Mouse (Mus musculus) adrenal gland, adult 18-20 months (tissue): ENCODE results near the gene Zfp637. TPM values are rescaled to one million over a fixed set of nuclear protein-coding genes. Genes with fewer than 3 reads are reported as not detected.
A peak's percentile ranks its signal among the peaks of the same experiment; 100 is the strongest.
"Not testable (repeated sequence)": the region's sequence is repeated elsewhere in the genome, so short reads cannot be mapped to it uniquely, and the experiment has no call there.

Source experiments
- DNase-seq, 2 experiments: peaks; one replicate each; pipeline ENCODE4 v3.0.0; 2021 to 2022; ENCODE audit warnings: low spot score in 2 of 2
- long read RNA-seq, 2 experiments: library from polyadenylated mRNA; stranded (forward); transcript quantifications; one replicate each; pipeline ENCODE4 v2.0.0; 2021
- total RNA-seq, 2 experiments: library from RNA; stranded (reverse); gene quantifications; 1 replicate in 1 of 2; 2 replicates in 1 of 2; pipeline ENCODE4 v1.2.3; 2021

Gene Zfp637
- total RNA-seq: 10 to 100 TPM; 29.2 to 29.5 TPM
- long read RNA-seq, experiment 1, transcript Zfp637-210 (3 exons, 1,098 nt): major isoform, 7 of 11 reads
- long read RNA-seq, experiment 1, partial matches to known transcripts: 0 of 11 reads
- long read RNA-seq, experiment 1, other reads (novel, unspliced or antisense): 2 of 11 reads
- long read RNA-seq, experiment 2, transcript Zfp637-210 (3 exons, 1,098 nt): major isoform, 26 of 40 reads
- long read RNA-seq, experiment 2, partial matches to known transcripts: 0 of 40 reads
- long read RNA-seq, experiment 2, other reads (novel, unspliced or antisense): 5 of 40 reads

- DNase-seq: peak; percentile 88 to 91
These were observed at the start of gene Zfp637 for GRCm38 (mm10) chr6:117840686-117841510. Gene Zfp637, plus strand, starts transcription at chr6:117841180.

GRCm38 (mm10) chr6:117795251-117795650, 45.7 kb upstream of the Zfp637 start:
- DNase-seq: no peak

DNA sequence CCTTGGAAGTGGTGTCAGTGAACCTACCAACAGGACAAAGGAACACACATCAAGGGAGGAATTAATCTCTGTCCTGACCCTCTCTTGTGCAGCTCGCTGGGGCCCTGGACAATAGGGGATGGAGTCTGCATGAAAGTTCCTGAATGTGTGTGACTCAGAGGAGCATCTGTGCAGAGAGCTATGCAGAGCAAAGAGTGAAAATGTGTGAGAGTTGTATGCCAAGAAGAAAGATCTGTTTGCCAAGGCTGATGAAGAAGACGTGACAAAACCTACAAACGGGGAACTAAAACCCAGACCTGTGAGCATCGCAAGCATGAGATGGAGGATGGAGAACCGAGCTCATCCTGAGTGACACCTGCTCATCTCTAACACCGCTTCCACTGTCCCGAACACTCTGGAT, 40.2 kb upstream of the Zfp637 start:
- no peak for DNase-seq

GRCm38 (mm10) chr6:117801801-117802200, 39.2 kb upstream of the Zfp637 start:
- DNase-seq: no peak

- DNase-seq: no peak
These were observed 33.2 kb upstream of the Zfp637 start for GRCm38 (mm10) chr6:117807756-117808155.

DNA sequence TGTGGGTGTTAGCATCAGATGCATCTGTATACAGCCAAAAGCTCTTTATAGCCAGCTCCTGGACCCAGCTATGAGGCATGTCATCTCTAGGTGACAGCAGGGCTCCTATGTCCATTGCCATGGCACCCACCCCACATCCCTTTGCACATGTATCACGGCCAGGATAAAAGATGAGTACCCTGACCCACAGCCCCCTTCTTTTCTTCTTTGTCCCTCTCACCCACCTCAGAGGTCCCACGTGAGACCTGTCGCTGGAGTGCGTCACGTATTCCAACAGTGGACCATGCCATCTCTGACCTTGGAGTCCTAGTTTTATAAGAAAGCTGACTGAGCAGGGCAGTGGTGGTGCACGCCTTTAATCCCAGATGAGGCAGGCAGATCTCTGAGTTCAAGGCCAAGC, 31.2 kb upstream of the Zfp637 start:
- DNase-seq: no peak

GRCm38 (mm10) chr6:117810717-117811116, 30.3 kb upstream of the Zfp637 start:
- DNase-seq: no peak

DNA sequence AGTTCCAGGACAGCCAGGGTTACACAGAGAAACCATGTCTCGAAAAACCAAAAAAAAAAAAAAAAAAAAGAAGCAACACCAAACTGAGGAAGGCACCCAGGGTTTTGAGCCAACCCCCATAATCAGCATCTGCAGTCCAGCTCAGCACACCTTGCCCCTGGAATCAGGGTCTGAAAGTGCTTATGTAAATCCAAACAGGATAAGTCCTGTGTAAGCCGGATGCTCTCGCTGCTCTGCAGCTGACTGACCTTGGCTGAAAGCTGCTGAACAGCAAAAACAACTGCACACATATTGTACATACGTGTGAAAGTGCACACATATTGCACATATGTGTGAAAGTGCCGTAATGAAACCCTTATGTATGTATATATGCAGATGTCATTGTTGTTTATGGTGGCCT, 29.7 kb upstream of the Zfp637 start:
- no peak for DNase-seq

DNA sequence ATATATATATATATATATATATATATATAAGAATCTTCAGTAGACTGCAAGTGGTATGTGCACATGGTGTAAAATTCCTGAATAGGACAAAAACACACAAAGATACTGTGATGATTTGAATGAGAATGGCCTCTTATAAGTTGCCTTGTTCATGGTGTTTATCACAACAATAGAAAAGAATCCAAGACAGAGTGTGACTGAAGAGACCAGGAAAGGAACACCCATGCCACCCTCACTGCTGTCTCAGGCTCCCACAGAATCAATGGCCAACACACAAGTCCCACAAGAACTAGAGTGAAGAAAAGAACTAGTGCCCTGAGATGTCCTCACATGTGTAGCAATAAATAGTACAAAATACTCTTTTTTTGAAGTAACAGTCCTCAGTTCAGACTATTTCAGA, 26.3 kb upstream of the Zfp637 start:
- DNase-seq: no peak

DNA sequence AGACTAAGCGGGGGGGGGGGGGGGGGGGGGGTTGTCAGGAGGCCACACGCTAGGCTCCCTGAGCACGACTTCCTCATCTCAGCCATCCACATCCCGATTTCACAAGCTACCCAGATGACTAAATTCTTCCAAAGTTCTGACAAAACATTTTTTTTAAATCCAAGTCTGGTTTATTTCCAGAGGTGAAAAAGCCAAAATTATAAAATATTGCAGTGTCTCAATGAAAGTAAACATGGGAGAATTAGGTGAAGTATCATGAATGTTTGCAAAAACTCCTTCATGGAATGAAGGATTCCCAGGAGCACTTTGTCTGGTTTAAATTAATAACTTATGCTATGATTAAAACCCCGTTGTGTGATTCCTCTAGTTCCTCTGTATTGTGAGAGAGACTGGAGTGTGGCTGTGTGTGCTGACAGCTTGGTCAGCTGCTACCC, 23.9 kb upstream of the Zfp637 start:
- no peak for DNase-seq

DNA sequence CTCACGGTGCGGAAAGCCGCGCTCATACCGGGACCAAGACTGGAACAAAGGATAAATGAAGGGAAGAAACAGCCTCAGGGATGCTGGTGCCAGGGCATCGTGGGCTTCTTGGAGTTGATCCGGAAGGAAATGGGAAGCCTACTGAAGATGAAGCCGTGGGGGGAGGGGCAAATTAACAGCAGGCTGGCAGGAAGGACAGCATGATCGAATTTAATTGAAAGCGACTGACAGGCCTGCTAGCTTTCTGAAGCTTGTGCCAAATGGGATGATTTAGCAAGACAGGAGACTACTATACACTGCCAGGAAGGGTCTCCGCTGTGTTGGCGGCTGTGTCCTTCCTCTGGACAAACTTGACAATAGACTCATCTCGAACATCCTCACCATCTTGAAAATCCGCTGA, 20.7 kb upstream of the Zfp637 start:
- no peak for DNase-seq

DNA sequence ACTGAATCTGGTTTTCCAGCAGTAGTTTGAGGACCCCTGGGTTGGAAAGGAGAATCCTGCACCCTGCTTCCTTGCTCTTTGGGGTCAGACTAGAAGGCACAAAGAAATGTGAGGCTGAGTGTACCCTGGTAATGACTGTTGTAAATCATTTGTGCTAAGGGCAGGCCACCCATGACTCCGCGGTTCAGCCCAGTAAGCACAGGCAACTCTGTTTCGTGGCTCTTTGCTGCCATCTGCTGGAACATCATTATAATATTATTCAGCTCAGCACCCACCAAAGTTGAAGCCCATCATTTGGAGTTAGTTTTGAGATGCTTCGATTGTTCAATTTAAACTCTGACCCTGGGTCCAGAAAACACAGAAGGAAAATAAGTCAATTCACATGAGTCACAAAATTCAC, 15.6 kb upstream of the Zfp637 start:
- DNase-seq: peak; percentile 61 to 75

DNA sequence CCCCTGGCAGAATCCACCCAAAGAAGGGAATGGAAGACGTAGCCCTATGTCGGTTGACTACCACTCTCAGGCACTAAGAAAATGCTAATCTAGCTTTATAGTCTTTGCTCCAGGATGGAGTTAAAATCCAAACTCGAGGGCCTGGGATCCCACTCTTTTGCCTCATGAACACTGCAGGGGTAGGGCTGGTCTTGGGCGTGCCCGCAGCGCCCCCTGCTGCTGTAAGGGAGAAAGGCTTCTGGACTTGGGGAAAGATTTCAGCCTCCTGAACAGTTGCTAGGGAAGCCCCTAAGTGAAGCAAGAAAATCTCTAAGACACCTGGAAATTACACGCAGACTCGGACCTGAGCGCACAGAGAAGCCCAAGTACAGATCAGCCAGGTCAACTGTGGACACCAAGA, 12.7 kb upstream of the Zfp637 start:
- DNase-seq: peak; percentile 60 to 72

- no peak for DNase-seq
These were observed 553 bp downstream of the Zfp637 start for GRCm38 (mm10) chr6:117841511-117841955.

DNA sequence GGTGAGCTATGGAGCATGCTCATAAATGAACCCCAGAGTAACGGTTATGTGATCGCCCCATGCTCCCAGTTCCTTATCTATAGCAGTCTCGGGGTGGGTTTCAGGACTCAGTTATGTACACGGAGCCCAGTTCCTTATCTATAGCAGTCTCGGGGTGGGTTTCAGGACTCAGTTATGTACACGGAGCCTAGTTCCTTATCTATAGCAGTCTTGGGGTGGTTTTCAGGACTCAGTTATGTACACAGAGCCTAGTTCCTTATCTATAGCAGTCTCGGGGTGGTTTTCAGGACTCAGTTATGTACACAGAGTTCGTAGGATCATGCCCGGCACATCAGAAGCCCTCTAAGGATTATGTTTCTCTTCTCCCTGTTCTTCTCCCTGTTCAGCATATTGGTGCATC, 3.6 kb downstream of the Zfp637 start:
- no peak for DNase-seq

DNA sequence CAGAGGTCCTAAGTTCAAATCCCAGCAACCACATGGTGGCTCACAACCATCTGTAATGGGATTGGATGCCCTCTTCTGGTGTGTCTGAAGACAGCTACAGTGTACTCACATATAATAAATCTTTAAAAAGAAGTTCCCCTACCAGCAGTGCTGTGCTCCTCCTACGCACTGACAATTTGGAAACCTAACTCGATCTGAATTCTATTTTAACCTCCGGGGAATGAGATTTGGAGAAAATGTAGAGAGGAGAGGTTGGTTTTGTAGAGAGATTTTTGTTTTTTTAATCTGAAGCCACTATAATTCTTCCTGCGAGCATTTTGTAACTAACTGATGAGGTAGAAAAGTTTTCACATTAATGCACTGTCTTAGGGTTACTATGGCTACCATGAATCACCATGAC, 5.7 kb downstream of the Zfp637 start:
- not testable (repeated sequence) for DNase-seq

DNA sequence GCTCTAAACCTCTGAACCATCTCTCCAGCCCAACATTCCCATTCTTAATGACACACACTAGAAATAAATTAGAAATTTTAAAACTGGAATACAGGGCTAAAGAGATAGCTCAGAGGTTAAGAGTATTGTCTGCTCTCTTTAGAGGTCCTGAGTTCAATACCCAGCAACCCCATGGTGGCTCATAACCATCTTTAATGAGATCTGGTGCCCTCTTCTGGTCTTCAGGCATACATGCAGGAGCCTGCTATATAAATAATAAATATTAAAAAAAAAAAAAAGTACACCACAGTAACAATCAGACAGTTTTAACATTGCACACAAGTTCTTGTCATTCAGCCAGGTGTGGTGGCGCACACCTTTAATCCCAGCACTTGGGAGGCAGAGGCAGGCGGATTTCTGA, 6.8 kb downstream of the Zfp637 start:
- DNase-seq: no peak

GRCm38 (mm10) chr6:117848577-117848976, 7.6 kb downstream of the Zfp637 start:
- no peak for DNase-seq

GRCm38 (mm10) chr6:117851747-117852146, 10.8 kb downstream of the Zfp637 start:
- no peak for DNase-seq

DNA sequence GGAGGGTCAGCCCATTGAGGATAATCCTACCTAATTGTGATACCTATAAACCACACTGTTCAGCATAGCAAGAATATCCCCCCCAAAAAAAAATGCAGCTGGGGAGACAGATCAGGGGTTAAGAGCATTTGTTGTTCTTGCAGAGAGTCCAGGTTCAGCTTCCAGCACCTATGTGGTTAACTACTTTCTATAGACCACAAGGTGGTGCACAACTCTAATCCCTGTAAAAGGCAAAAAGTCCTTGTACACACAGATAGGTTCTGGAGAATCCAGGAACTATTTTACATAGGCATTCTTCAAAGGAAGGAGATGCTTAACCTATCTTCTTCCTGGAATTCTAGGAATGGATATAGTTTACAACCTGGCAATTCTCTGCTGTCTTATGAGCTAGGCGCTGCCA, 17.0 kb downstream of the Zfp637 start:
- no peak for DNase-seq

DNA sequence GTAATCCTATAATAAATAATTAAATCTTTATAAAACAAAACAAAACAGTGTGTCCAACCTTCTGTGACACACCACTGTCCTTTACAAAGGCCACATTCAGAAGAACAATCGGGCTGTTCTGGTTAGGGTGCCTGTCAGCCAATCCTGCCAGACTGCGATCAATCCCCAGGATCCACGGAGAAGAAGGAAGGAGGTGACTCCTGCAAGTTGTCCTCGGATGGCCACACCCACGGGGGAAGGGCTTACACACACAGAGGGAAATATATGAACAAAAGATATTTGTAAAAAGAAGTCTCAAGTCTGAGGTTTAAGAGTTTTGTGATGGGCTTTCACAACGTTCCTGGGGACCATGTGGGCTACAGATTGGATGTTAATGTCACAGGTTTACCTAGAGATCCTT, 20.9 kb downstream of the Zfp637 start, which contains the start of gene Zfp239:
TSS of gene Zfp239 (plus strand) at position 253 of the 400 bp plus-strand sequence.
- DNase-seq: no peak

GRCm38 (mm10) chr6:117862465-117862864, 21.5 kb downstream of the Zfp637 start:
- no peak for DNase-seq
